Mouse (Mus musculus) lung, postnatal 0 days (tissue): ENCODE data around the gene Vwa5b2.

Source experiments
- CTCF ChIP-seq: IDR thresholded peaks from 2 replicates; pipeline ENCODE4 v1.5.1; 2016; ENCODE audit warnings: antibody characterized with exemption, mild to moderate bottlenecking
- EP300 ChIP-seq: IDR thresholded peaks from 2 replicates; pipeline ENCODE4 v1.6.1; 2016; ENCODE audit warnings: antibody characterized with exemption, mild to moderate bottlenecking, control low read depth

GRCm38 (mm10) chr16:20595060-20595673, 5.9 kb downstream of the Vwa5b2 start:
- TF ChIP-seq CTCF: no peak
- no peak for TF ChIP-seq EP300
